Mouse (Mus musculus) kidney, postnatal 0 days (tissue): Measurements from ENCODE around the gene Gm4871. TPM values are rescaled to one million over a fixed set of nuclear protein-coding genes. Genes with fewer than 3 reads are reported as not detected.
A peak's percentile ranks its signal among the peaks of the same experiment; 100 is the strongest.
"Not testable (repeated sequence)": the region's sequence is repeated elsewhere in the genome, so short reads cannot be mapped to it uniquely, and the experiment has no call there.

Experiments used
- ATAC-seq: fragments of 200-750 bp; cut with Nextera tagmentation; replicated peaks from 2 replicates; pipeline ENCODE4 v1.8.0; 2017; ENCODE audit warnings: low read depth, moderate number of reproducible peaks, moderate TSS enrichment, moderate library complexity; ENCODE audit not compliant: low FRiP score
- DNase-seq: peaks from one replicate; pipeline ENCODE4 v3.0.0-alpha.2; 2016; ENCODE audit warnings: low spot score
- H3K27ac ChIP-seq: fragments of 300-500 bp; sonication (generic); 2 replicates; pipeline ENCODE4 v1.5.1; 2014; ENCODE audit warnings: mild to moderate bottlenecking
- H3K27me3 ChIP-seq: fragments of 300-500 bp; sonication (generic); 2 replicates; pipeline ENCODE4 v1.6.1; 2014; ENCODE audit warnings: low read length, mixed read lengths; ENCODE audit not compliant: insufficient read depth
- H3K36me3 ChIP-seq: fragments of 300-500 bp; sonication (generic); 2 replicates; pipeline ENCODE4 v1.6.1; 2014; ENCODE audit warnings: low read length, mixed read lengths; ENCODE audit not compliant: insufficient read depth
- H3K4me1 ChIP-seq: fragments of 300-500 bp; sonication (generic); replicated peaks from 2 replicates; pipeline ENCODE4 v1.6.1; 2014; ENCODE audit warnings: antibody characterized with exemption, low read length, mixed read lengths; ENCODE audit not compliant: insufficient read depth
- H3K4me2 ChIP-seq: fragments of 300-500 bp; sonication (generic); 2 replicates; pipeline ENCODE4 v1.6.1; 2014; ENCODE audit warnings: mild to moderate bottlenecking, low read length, moderate library complexity, mixed read lengths
- H3K4me3 ChIP-seq: fragments of 300-500 bp; sonication (generic); replicated peaks from 2 replicates; pipeline ENCODE4 v1.5.1; 2014; ENCODE audit warnings: low read depth, low read length
- H3K9ac ChIP-seq: fragments of 300-500 bp; sonication (generic); 2 replicates; pipeline ENCODE4 v1.6.1; 2014; ENCODE audit warnings: low read depth, low read length
- H3K9me3 ChIP-seq: fragments of 300-500 bp; sonication (generic); replicated peaks from 2 replicates; pipeline ENCODE4 v1.6.1; 2016; ENCODE audit warnings: low read length, inconsistent platforms, mixed read lengths
- CTCF ChIP-seq: IDR thresholded peaks from 2 replicates; pipeline ENCODE4 v1.5.1; 2016; ENCODE audit warnings: antibody characterized with exemption, low read depth, mild to moderate bottlenecking, moderate library complexity
- WGBS: fragments of 180-500 bp; shearing (Covaris S2); extraction: QIAGEN DNeasy Blood & Tissue Kit; methylation state at CpG from one replicate; pipeline ENCODE4 v1.1.7; 2014; 5-methylcytosine and 5-hydroxymethylcytosine counted together
- polyA plus RNA-seq: library from polyadenylated mRNA; unstranded; fragments of >200 nt; fragmentation: Nextera tagmentation; extraction: Ambion mirVana; gene quantifications from 2 replicates; pipeline ENCODE4 v1.2.1, GENCODE M21; 2015

Gene Gm4871
- polyA plus RNA-seq: not detected in 2 replicates

- not testable (repeated sequence) for H3K36me3 ChIP-seq, H3K27ac ChIP-seq, H3K9ac ChIP-seq, DNase-seq, H3K9me3 ChIP-seq, ATAC-seq, H3K4me2 ChIP-seq, H3K27me3 ChIP-seq, H3K4me1 ChIP-seq, H3K4me3 ChIP-seq
- WGBS: 34% methylated on average over 5 of the region's 5 CpGs
Measured at GRCm38 (mm10) chr5:145032391-145032790, at the start of gene Gm4871. TSS of gene Gm4871 (minus strand) at chr5:145032754.

GRCm38 (mm10) chr5:145081866-145082613 lies 49.5 kb upstream of the Gm4871 start:
- TF ChIP-seq CTCF: no peak
- DNase-seq: no peak

GRCm38 (mm10) chr5:145075081-145075480 lies 42.5 kb upstream of the Gm4871 start:
- Histone ChIP-seq H3K4me2 (no peak overlapping the region), H3K4me3 (no peak overlapping the region), H3K36me3 (no peaks in the 10 kb centered on the region), H3K9ac (no peak overlapping the region), H3K27ac (no peak overlapping the region), H3K27me3 (no peaks in the 10 kb centered on the region), H3K9me3 (no peaks in the 10 kb centered on the region), H3K4me1 (no peaks in the 10 kb centered on the region)
- 51% methylated on average over 3 of the region's 3 CpGs for WGBS
- no peak for TF ChIP-seq CTCF
- DNase-seq: no peak
- no peak for ATAC-seq

More at GRCm38 (mm10) chr5:145081866-145082613, 49.5 kb upstream of the Gm4871 start:
- 91% methylated on average over 10 of the region's 10 CpGs for WGBS
- Histone ChIP-seq H3K27me3 (no peaks in the 10 kb centered on the region), H3K9ac (no peak overlapping the region), H3K27ac (no peak overlapping the region), H3K4me2 (no peak overlapping the region), H3K9me3 (no peaks in the 10 kb centered on the region), H3K36me3 (no peaks in the 10 kb centered on the region), H3K4me1 (peaks cover 8% of the 10 kb centered on the region; the same call in 1 of the 2 replicates), H3K4me3 (no peak overlapping the region)
- ATAC-seq: no peak

DNA sequence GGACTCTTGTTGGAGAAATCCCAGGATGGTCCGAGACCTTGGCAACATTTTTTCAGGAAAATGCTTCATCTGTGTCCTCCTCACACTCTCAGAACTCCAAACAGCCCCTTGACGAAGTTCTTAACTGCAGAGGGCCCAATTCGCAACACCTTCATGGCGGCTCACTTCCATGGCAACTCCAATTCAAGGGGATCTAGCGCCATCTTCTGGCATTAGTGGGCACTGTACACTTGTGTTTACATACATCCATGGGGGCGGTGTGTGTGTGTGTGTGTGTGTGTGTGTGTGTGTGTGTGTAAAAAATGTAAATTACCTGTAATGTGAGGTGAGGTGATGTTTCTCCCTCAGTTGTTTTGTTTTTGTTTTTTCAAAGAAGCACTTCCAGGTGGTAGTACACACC lies 38.8 kb upstream of the Gm4871 start:
- no peak overlapping the region for H3K27ac ChIP-seq
- H3K4me1 ChIP-seq: no peaks in the 10 kb centered on the region
- no peaks in the 10 kb centered on the region for H3K36me3 ChIP-seq
- DNase-seq: peak; percentile 22
- no peak overlapping the region for H3K9ac ChIP-seq
- peak; percentile 56 for TF ChIP-seq CTCF
- no peaks in the 10 kb centered on the region for H3K9me3 ChIP-seq
- no peaks in the 10 kb centered on the region for H3K27me3 ChIP-seq
- no peak overlapping the region for H3K4me3 ChIP-seq
- H3K4me2 ChIP-seq: no peak overlapping the region
- no peak for ATAC-seq
- WGBS: 52% methylated on average over 6 of the region's 6 CpGs

DNA sequence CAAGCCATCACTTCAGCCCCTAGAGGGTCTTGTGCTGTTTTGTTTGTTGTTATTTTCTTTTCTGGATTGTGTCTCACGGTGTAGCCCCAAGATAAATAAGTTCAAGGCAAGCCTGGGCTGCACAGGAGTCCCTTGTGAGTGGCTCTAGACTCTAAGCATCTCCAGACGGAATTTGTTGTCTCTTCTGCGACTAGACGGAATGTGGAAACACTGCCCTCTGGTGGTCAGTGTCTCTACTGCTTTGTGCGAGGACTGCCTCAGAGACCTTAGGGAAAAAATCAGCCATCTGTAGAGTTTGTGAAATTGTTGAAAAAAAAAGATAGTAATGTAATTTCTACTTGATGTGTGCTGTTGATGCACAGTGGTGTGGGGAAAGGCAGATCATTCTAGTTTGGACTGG lies 37.2 kb upstream of the Gm4871 start:
- Histone ChIP-seq H3K9me3 (no peaks in the 10 kb centered on the region), H3K27ac (no peak overlapping the region), H3K27me3 (no peaks in the 10 kb centered on the region), H3K9ac (no peak overlapping the region), H3K4me2 (no peak overlapping the region), H3K36me3 (no peaks in the 10 kb centered on the region), H3K4me1 (no peaks in the 10 kb centered on the region), H3K4me3 (no peak overlapping the region)
- ATAC-seq: no peak
- 2% methylated on average over 5 of the region's 5 CpGs for WGBS
- TF ChIP-seq CTCF: peak; percentile 93
- DNase-seq: peak; percentile 88

DNA sequence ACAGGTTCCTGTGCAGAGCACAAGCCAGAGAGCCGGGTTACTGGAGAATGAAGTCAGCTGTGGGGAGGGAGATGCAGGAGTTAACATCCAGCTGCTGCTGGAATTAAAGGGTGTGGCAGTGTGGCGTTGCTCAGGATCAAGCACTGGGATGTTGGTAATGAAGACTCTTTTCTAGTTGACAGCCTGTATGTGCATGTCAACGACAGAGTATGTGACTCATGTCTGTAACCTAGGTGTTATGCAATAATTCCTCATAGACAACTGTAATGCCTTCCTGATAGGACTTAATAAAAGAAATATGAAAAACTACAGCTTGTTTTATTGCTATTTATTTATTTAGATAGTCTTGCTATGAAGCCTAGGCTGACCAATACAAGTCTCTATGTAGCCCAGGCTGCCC lies 36.3 kb upstream of the Gm4871 start:
- Histone ChIP-seq H3K36me3 (no peaks in the 10 kb centered on the region), H3K9me3 (no peaks in the 10 kb centered on the region), H3K4me1 (no peaks in the 10 kb centered on the region), H3K4me2 (no peak overlapping the region), H3K9ac (no peak overlapping the region), H3K27me3 (no peaks in the 10 kb centered on the region), H3K27ac (no peak overlapping the region), H3K4me3 (no peak overlapping the region)
- WGBS: 42% methylated on average over 3 of the region's 3 CpGs
- DNase-seq (no peak), ATAC-seq (no peak)
- TF ChIP-seq CTCF: no peak
